Mouse (Mus musculus) lung, postnatal 0 days (tissue): ENCODE results near the gene Tfe3. TPM values are rescaled to one million over a fixed set of nuclear protein-coding genes. Genes with fewer than 3 reads are reported as not detected.

ENCODE experiments used
- ATAC-seq: fragments of 200-750 bp; cut with Nextera tagmentation; 2 replicates; pipeline ENCODE4 v1.8.0; 2017; ENCODE audit warnings: moderate library complexity
- DNase-seq: peaks from one replicate; pipeline ENCODE4 v3.0.0-alpha.2; 2016; ENCODE audit warnings: low spot score
- H3K27ac ChIP-seq: fragments of 300-500 bp; sonication (generic); 2 replicates; pipeline ENCODE4 v1.5.1; 2014; ENCODE audit warnings: antibody characterized with exemption, mild to moderate bottlenecking, low read length, mixed read lengths
- H3K27me3 ChIP-seq: fragments of 300-500 bp; sonication (generic); replicated peaks from 2 replicates; pipeline ENCODE4 v1.6.1; 2014; ENCODE audit warnings: low read length, mixed read lengths; ENCODE audit not compliant: insufficient read depth
- H3K36me3 ChIP-seq: fragments of 300-500 bp; sonication (generic); 2 replicates; pipeline ENCODE4 v1.6.1; 2014; ENCODE audit warnings: low read length, mixed read lengths; ENCODE audit not compliant: insufficient read depth
- H3K4me1 ChIP-seq: fragments of 300-500 bp; sonication (generic); 2 replicates; pipeline ENCODE4 v1.6.1; 2014; ENCODE audit warnings: antibody characterized with exemption, low read depth, low read length, mixed read lengths; ENCODE audit not compliant: insufficient read depth
- H3K4me2 ChIP-seq: fragments of 300-500 bp; sonication (generic); replicated peaks from 2 replicates; pipeline ENCODE4 v1.6.1; 2014; ENCODE audit warnings: low read depth, mild to moderate bottlenecking, low read length, moderate library complexity, mixed read lengths
- H3K4me3 ChIP-seq: fragments of 300-500 bp; sonication (generic); 2 replicates; pipeline ENCODE4 v1.5.1; 2014; ENCODE audit warnings: low read depth, low read length
- H3K9ac ChIP-seq: fragments of 300-500 bp; sonication (generic); replicated peaks from 2 replicates; pipeline ENCODE4 v1.6.1; 2014; ENCODE audit warnings: low read depth, mild to moderate bottlenecking
- H3K9me3 ChIP-seq: fragments of 300-500 bp; sonication (generic); 2 replicates; pipeline ENCODE4 v1.6.1; 2016; ENCODE audit warnings: low read length, mixed read lengths
- CTCF ChIP-seq: IDR thresholded peaks from 2 replicates; pipeline ENCODE4 v1.5.1; 2016; ENCODE audit warnings: antibody characterized with exemption, mild to moderate bottlenecking
- EP300 ChIP-seq: IDR thresholded peaks from 2 replicates; pipeline ENCODE4 v1.6.1; 2016; ENCODE audit warnings: antibody characterized with exemption, mild to moderate bottlenecking, control low read depth
- WGBS: fragments of 180-500 bp; shearing (Covaris S2); extraction: QIAGEN DNeasy Blood & Tissue Kit; methylation state at CpG from one replicate; pipeline ENCODE4 v1.1.7; 2014; 5-methylcytosine and 5-hydroxymethylcytosine counted together
- polyA plus RNA-seq: library from polyadenylated mRNA; unstranded; fragments of >200 nt; fragmentation: Nextera tagmentation; extraction: Ambion mirVana; gene quantifications from 2 replicates; pipeline ENCODE4 v1.2.1, GENCODE M21; 2015

Tfe3 gene
- polyA plus RNA-seq, 1 experiment from 2014 or later = 22.0 TPM

GRCm38 (mm10) chrX:7778450-7779244 lies 16.3 kb downstream of the Tfe3 start:
- TF ChIP-seq CTCF (no peak), EP300 (no peak)
- no peak for DNase-seq

DNA sequence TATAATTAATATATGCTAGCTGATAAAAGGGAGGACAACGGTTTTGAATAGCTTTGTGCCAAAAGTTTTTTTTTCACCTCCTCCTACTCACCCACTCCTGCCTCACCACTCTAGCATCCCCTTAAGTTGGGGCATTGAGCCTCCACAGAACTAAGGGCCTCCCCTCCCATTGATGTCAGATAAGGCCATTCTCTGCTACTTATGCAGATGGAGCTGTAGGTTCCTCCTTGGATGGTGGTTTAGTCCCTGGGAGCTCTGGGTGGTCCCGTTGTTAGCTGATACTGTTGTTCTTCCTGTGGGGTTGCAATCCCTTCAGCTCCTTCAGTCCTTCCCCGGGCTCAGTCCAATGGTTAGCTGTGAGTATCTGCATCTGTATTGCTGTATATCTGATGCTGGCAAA lies 16.9 kb downstream of the Tfe3 start:
- H3K4me1 ChIP-seq = no peaks in the 10 kb centered on the region
- no peak for ATAC-seq
- H3K4me2 ChIP-seq = no peak overlapping the region
- H3K27me3 ChIP-seq = no peaks in the 10 kb centered on the region
- no peaks in the 10 kb centered on the region for H3K36me3 ChIP-seq
- H3K27ac ChIP-seq = no peak overlapping the region
- WGBS = 12% methylated on average over 3 of the region's 3 CpGs
- no peak for TF ChIP-seq CTCF
- TF ChIP-seq EP300 = no peak
- no peak overlapping the region for H3K4me3 ChIP-seq
- DNase-seq = no peak
- H3K9me3 ChIP-seq = no peaks in the 10 kb centered on the region
- H3K9ac ChIP-seq = no peak overlapping the region

More at GRCm38 (mm10) chrX:7778450-7779244, 16.3 kb downstream of the Tfe3 start:
- Histone ChIP-seq H3K9ac (no peak overlapping the region), H3K27me3 (no peaks in the 10 kb centered on the region), H3K4me2 (no peak overlapping the region), H3K9me3 (no peaks in the 10 kb centered on the region), H3K27ac (no peak overlapping the region), H3K36me3 (no peaks in the 10 kb centered on the region), H3K4me1 (no peaks in the 10 kb centered on the region), H3K4me3 (no peak overlapping the region)
- WGBS = 48% methylated on average over 7 of the region's 7 CpGs
- ATAC-seq = no peak

DNA sequence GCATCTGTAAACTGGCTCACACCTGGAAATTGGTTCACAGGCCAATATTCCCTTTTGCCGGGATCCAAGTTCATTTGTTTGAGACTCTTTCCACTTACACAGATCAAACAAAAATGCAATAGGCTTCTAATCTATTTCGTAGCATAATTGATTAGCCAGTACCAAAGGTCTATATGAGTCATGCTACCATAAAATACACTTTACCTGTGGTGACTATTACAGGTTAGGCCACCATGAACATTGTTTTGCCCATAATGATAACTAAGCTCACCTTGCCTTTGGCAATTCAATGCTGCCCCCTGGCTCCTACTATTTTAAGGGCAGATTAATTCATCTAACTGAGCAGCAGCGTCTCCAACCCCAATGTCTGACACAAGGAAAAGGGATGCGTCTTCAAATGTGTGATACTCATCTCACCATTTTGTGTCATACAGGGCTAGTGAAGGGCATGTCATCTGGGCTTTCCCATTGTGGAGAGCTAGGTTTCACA lies 20.3 kb downstream of the Tfe3 start:
- WGBS = 73% methylated on average over 4 of the region's 4 CpGs

DNA sequence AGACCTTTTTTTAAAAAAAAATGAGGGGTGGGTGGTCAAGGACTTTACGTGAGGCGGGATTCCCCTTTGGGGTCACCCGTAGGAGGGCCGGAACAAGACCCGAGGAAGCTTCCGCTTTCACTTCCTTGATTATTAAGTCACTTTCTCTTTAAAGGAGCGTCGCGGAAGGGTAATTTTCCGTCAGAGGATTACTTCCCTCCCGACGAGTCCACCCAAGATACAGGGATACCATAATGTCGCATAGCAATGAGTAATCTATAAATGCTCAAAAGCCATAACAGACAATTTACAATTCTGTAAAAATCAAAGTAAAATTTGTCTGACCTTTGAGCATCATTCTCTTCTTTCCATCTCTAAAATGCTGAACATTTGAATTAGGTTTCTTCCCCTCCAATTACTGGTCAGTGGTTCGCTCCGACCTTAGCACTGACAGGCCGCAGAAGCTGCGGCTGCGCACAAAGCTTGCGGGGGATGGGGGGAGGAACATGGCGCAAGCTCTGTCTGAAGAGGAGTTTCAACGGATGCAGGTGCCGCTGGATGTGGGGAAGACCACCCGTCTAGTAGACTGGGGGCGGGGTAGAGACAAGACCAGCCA lies 27.3 kb downstream of the Tfe3 start, which contains the start of gene Gripap1:
TSS of gene Gripap1 (plus strand) at position 224 of the 595 bp plus-strand sequence.
- H3K4me2 ChIP-seq = peak within 1 kb of the TSS; percentile 47
- no peaks in the 10 kb centered on the region; the same call in 1 of the 2 replicates for H3K4me1 ChIP-seq
- peak; percentile 95 for DNase-seq
- H3K27ac ChIP-seq = no peak within 1 kb of the TSS; the same call in 1 of the 2 replicates
- peak within 1 kb of the TSS; percentile 45 for H3K4me3 ChIP-seq
- H3K36me3 ChIP-seq = no peaks in the 10 kb centered on the region
- no peaks in the 10 kb centered on the region for H3K9me3 ChIP-seq
- 0 out of 2 replicates have a peak within 1 kb of the TSS, but pooled peaks have one; percentile 34 for H3K9ac ChIP-seq
- peak; percentile 47; the same call in 1 of the 2 replicates for TF ChIP-seq EP300
- no peak for TF ChIP-seq CTCF
- no peaks in the 10 kb centered on the region for H3K27me3 ChIP-seq
- peak; percentile 94 for ATAC-seq
- WGBS = 14% methylated on average over 24 of the region's 24 CpGs

More for the DNA sequence above, 20.3 kb downstream of the Tfe3 start:
- H3K9ac ChIP-seq = no peak overlapping the region
- no peak overlapping the region for H3K4me3 ChIP-seq
- H3K4me2 ChIP-seq = no peak overlapping the region
- TF ChIP-seq CTCF (0 out of 2 replicates have a peak, but pooled peaks have one; percentile 10), EP300 (no peak)
- no peaks in the 10 kb centered on the region for H3K27me3 ChIP-seq
- no peaks in the 10 kb centered on the region for H3K9me3 ChIP-seq
- DNase-seq (no peak), ATAC-seq (no peak)
- no peaks in the 10 kb centered on the region for H3K36me3 ChIP-seq
- no peaks in the 10 kb centered on the region for H3K4me1 ChIP-seq
- no peak overlapping the region for H3K27ac ChIP-seq

DNA sequence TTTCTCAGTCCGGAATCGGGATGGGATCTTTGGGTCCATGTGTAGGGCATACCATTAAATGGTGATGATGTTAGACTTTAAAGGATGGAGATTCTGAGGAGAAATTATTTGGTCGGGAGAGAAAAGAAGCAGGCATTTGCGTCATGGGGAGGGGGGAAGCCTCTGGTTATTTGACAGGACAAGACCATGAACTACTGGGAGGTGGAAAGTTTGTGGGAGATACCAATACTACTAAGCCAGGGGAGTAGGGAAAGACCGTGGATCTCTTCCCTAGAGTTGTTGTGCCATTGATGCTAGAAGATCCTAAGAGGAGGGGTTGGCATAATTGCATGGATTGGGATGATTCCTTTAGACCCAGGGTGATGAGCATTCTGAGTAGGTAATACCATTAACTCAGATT lies 27.9 kb downstream of the Tfe3 start:
- no peak for ATAC-seq
- no peak for TF ChIP-seq EP300
- no peak for TF ChIP-seq CTCF
- no peaks in the 10 kb centered on the region for H3K9me3 ChIP-seq

DNA sequence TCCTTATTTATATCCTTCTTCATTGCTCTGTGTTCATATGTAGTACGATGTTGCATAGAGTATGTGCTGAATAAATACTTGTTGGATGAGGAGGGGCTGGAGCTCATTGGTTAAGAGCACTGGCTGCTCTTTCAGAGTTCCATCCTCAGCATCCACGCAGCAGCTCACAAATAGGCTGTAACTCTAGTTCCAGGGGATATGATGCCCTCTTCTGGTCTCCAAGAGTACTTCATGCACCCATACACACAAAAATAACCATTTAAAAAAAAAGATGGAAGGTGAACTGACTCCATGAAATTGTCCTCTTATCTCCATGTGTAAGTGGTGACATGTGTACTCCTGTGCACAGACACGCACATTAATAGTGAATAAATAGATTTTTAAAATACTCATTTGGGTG lies 31.0 kb downstream of the Tfe3 start:
- DNase-seq (peak; percentile 47), ATAC-seq (no peak)
- Histone ChIP-seq H3K4me3 (no peak overlapping the region), H3K27ac (no peak overlapping the region), H3K4me2 (no peak overlapping the region), H3K36me3 (no peaks in the 10 kb centered on the region), H3K9me3 (no peaks in the 10 kb centered on the region), H3K27me3 (no peaks in the 10 kb centered on the region), H3K4me1 (no peaks in the 10 kb centered on the region; the same call in 1 of the 2 replicates), H3K9ac (no peak overlapping the region)
- TF ChIP-seq EP300 (no peak), CTCF (peak; percentile 53)
- WGBS = 31% methylated on average over 3 of the region's 3 CpGs

More for the DNA sequence above, 27.9 kb downstream of the Tfe3 start:
- Histone ChIP-seq H3K27ac (no peak overlapping the region), H3K9ac (0 out of 2 replicates have a peak overlapping the region, but pooled peaks have one; percentile 34), H3K4me2 (peak overlapping the region; percentile 47), H3K27me3 (no peaks in the 10 kb centered on the region), H3K4me1 (no peaks in the 10 kb centered on the region; the same call in 1 of the 2 replicates), H3K4me3 (peak overlapping the region; percentile 45), H3K36me3 (no peaks in the 10 kb centered on the region)
- DNase-seq = no peak
- 18% methylated on average over 5 of the region's 5 CpGs for WGBS
